8 mouse cellular contexts compared by ENCODE assay signal in the genomic region with DNA sequence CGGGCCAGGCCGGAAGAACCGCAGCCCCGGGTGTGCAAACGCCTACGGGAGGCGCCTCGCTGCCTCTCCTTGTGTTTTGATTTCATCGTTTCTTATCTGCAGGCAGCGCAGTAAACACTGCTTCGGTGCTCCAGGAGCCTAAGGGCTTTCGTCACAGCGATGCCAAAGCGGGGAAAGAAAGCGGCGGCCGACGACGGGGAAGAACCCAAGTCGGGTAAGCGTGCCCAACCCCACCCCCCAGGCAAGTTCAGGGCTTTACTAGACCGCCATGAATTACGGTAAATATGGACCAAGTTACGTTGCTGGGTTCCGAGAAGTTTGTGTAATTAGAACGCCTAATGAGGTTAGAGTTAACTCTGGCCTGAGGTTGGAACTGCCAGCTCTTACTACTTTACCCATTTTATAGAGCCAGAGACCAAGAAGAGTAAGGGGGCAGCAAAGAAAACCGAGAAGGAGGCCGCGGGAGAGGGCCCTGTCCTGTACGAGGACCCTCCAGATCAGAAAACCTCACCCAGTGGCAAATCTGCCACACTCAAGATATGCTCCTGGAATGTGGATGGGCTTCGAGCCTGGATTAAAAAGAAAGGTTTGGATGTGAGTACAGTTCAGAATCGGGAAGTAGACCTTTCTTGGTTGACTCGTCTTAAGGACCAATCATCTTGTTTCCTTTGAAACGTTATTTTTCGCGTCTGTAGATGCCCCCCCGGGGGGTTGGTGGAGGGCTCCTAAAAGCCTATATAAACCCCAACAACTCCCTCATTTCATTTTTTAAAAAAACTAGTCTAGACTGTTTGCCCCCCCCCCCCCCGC. TPM values are rescaled to one million over a fixed set of nuclear protein-coding genes. Genes with fewer than 3 reads are reported as not detected.
A peak's percentile ranks its signal among the peaks of the same experiment; 100 is the strongest.
DNase-seq lines count a peak whose midpoint lies in the region; ATAC-seq and TF ChIP-seq lines count a peak whose summit lies in the region.

No protein-coding gene starts in this region.

- peak overlapping the region; percentile 64 for H3K4me3 ChIP-seq in liver, adult 2 months (ENCODE audit: insufficient read depth, low read depth, low read length)
- H3K4me3 ChIP-seq in cortical plate, adult 2 months (ENCODE audit: insufficient read depth, low read length): peak overlapping the region; percentile 57
- H3K4me3 ChIP-seq in hindbrain, embryonic 11.5 days (ENCODE audit: low read depth, low read length): peak overlapping the region; percentile 82

- peaks cover 29% of the 10 kb centered on the region for H3K36me3 ChIP-seq in liver, adult 2 months (ENCODE audit: control insufficient read depth, insufficient read depth, low read length)
- H3K36me3 ChIP-seq in hindbrain, embryonic 11.5 days (ENCODE audit: control insufficient read depth, insufficient read depth, low read length): peaks cover 6% of the 10 kb centered on the region; the same call in 1 of the 2 replicates

- H3K4me1 ChIP-seq in liver, adult 2 months (ENCODE audit: control insufficient read depth, insufficient read depth, low read length): peaks cover 5% of the 10 kb centered on the region
- peaks cover 2% of the 10 kb centered on the region; the same call in 1 of the 2 replicates for H3K4me1 ChIP-seq in cortical plate, adult 2 months (ENCODE audit: control insufficient read depth, insufficient read depth, low read length)
- H3K4me1 ChIP-seq in hindbrain, embryonic 11.5 days (replicated peaks; ENCODE audit: control insufficient read depth, insufficient read depth, low read length): no peaks in the 10 kb centered on the region; the same call in 1 of the 2 replicates

- ATAC-seq in hindbrain, embryonic 11.5 days (ENCODE audit: low FRiP score): 0 out of 2 replicates have a peak, but pooled peaks have one; percentile 2
- peak; percentile 76 for ATAC-seq in megakaryocyte-erythroid progenitor cell, adult 5-6 weeks (replicated peaks; ENCODE audit: low FRiP score, low TSS enrichment, poor library complexity, severe bottlenecking)
- ATAC-seq in cerebellum, adult (ENCODE audit: insufficient number of reproducible peaks, low FRiP score, low TSS enrichment): no peak

- H3K9me3 ChIP-seq in hindbrain, embryonic 11.5 days (ENCODE audit: control insufficient read depth, low read length): no peaks in the 10 kb centered on the region

- no peak for TF ChIP-seq CTCF in liver, adult 2 months (IDR thresholded peaks at IDR 0.05; ENCODE audit: low read depth, low read length)
- TF ChIP-seq CTCF in cortical plate, adult 2 months (IDR thresholded peaks at IDR 0.05; ENCODE audit: extremely low read depth, insufficient read depth, low read length): no peak

- H3K79me2 ChIP-seq in liver, adult 2 months (ENCODE audit: control insufficient read depth, insufficient read depth, low read length): no peaks in the 10 kb centered on the region; the same call in 1 of the 2 replicates

- 2% methylated on average over 38 of the region's 38 CpGs for WGBS in liver, adult 2 months
- 2% methylated on average over 38 of the region's 38 CpGs for WGBS in hindbrain, embryonic 11.5 days

- no peak for TF ChIP-seq POLR2A in liver, adult 2 months (IDR thresholded peaks at IDR 0.05; ENCODE audit: extremely low read depth, insufficient read depth, low read length)
- TF ChIP-seq POLR2A in cortical plate, adult 2 months (IDR thresholded peaks at IDR 0.05; ENCODE audit: extremely low read depth, insufficient read depth, low read length): 0 out of 2 replicates have a peak, but pooled peaks have one; percentile 19

- peak overlapping the region; percentile 51 for H3K4me2 ChIP-seq in hindbrain, embryonic 11.5 days (replicated peaks; ENCODE audit: low read depth, low read length)

- H3K27me3 ChIP-seq in liver, adult 2 months (ENCODE audit: control insufficient read depth, insufficient read depth, low read length): no peaks in the 10 kb centered on the region
- H3K27me3 ChIP-seq in hindbrain, embryonic 11.5 days (ENCODE audit: control insufficient read depth, insufficient read depth, low read length): no peaks in the 10 kb centered on the region

- peak; percentile 31 for DNase-seq in liver, adult 2 months (ENCODE audit: extremely low read depth, low read depth, low spot score)
- DNase-seq in liver: no peak
- no peak for DNase-seq in hindbrain, embryonic 11.5 days (ENCODE audit: low spot score)
- DNase-seq in urinary bladder, adult 18-20 months (ENCODE audit: low spot score in 2 of 2): no peak
- no peak for DNase-seq in kidney, adult 18-20 months

- peak overlapping the region; percentile 71 for H3K9ac ChIP-seq in liver, adult 2 months (ENCODE audit: low read depth, low read length)
- peak overlapping the region; percentile 88 for H3K9ac ChIP-seq in hindbrain, embryonic 11.5 days (ENCODE audit: low read depth, low read length)

- H3K27ac ChIP-seq in liver, adult 2 months (replicated peaks; ENCODE audit: insufficient read depth, low read depth, low read length): peak overlapping the region; percentile 32
- H3K27ac ChIP-seq in cortical plate, adult 2 months (ENCODE audit: insufficient read depth, low read length): no peak overlapping the region
- peak overlapping the region; percentile 80 for H3K27ac ChIP-seq in hindbrain, embryonic 11.5 days (ENCODE audit: low read depth, low read length)

RNA-seq across cellular contexts. Expression of gene Apex1, which starts 0.5 kb away (rescaled TPM):
- 27.8 and 33.6 TPM in 2 replicates for total RNA-seq in liver, adult 2 months (2014; rRNA removed)
- 27.1 and 28.4 TPM in 2 replicates for polyA plus RNA-seq in liver, adult 2 months (2012; rRNA removed)
- polyA plus RNA-seq in cortical plate, adult 2 months (2012; rRNA removed): 57.6 and 62.4 TPM in 2 replicates
- 344 and 364 TPM in 2 replicates for polyA plus RNA-seq in hindbrain, embryonic 11.5 days (2014; fragmentation: Nextera tagmentation; extraction: Ambion mirVana)
- total RNA-seq in megakaryocyte-erythroid progenitor cell, adult 5-6 weeks (2014; fragmentation: Nextera tagmentation): 152 and 166 TPM in 2 replicates
- total RNA-seq in megakaryocyte-erythroid progenitor cell, adult 5-6 weeks (2017): 202 and 220 TPM in 2 replicates

RNA-seq across cellular contexts. Expression of gene Osgep, which starts 0.6 kb away (rescaled TPM):
- 69.2 and 85.0 TPM in 2 replicates for total RNA-seq in liver, adult 2 months (2014; rRNA removed)
- 41.5 and 50.1 TPM in 2 replicates for polyA plus RNA-seq in liver, adult 2 months (2012; rRNA removed)
- 61.2 and 62.6 TPM in 2 replicates for polyA plus RNA-seq in cortical plate, adult 2 months (2012; rRNA removed)
- 146 and 160 TPM in 2 replicates for polyA plus RNA-seq in hindbrain, embryonic 11.5 days (2014; fragmentation: Nextera tagmentation; extraction: Ambion mirVana)
- total RNA-seq in megakaryocyte-erythroid progenitor cell, adult 5-6 weeks (2014; fragmentation: Nextera tagmentation): 76.3 and 83.3 TPM in 2 replicates
- 80.5 and 105 TPM in 2 replicates for total RNA-seq in megakaryocyte-erythroid progenitor cell, adult 5-6 weeks (2017)

RNA-seq across cellular contexts. Expression of gene Pip4p1, which starts 5.3 kb away (rescaled TPM):
- total RNA-seq in liver, adult 2 months (2014; rRNA removed): 11.9 and 18.7 TPM in 2 replicates
- 40.5 and 43.6 TPM in 2 replicates for polyA plus RNA-seq in liver, adult 2 months (2012; rRNA removed)
- polyA plus RNA-seq in cortical plate, adult 2 months (2012; rRNA removed): 169 and 177 TPM in 2 replicates
- 53.8 and 55.6 TPM in 2 replicates for polyA plus RNA-seq in hindbrain, embryonic 11.5 days (2014; fragmentation: Nextera tagmentation; extraction: Ambion mirVana)
- 12.6 and 21.0 TPM in 2 replicates for total RNA-seq in megakaryocyte-erythroid progenitor cell, adult 5-6 weeks (2014; fragmentation: Nextera tagmentation)
- 10.9 and 12.6 TPM in 2 replicates for total RNA-seq in megakaryocyte-erythroid progenitor cell, adult 5-6 weeks (2017)

RNA-seq across cellular contexts. Expression of gene Pnp, which starts 5.6 kb away (rescaled TPM):
- total RNA-seq in liver, adult 2 months (2014; rRNA removed): 102 and 111 TPM in 2 replicates
- polyA plus RNA-seq in liver, adult 2 months (2012; rRNA removed): 83.1 and 97.7 TPM in 2 replicates
- polyA plus RNA-seq in cortical plate, adult 2 months (2012; rRNA removed): 29.3 and 31.3 TPM in 2 replicates
- 62.1 and 63.9 TPM in 2 replicates for polyA plus RNA-seq in hindbrain, embryonic 11.5 days (2014; fragmentation: Nextera tagmentation; extraction: Ambion mirVana)
- total RNA-seq in megakaryocyte-erythroid progenitor cell, adult 5-6 weeks (2014; fragmentation: Nextera tagmentation): 297 and 354 TPM in 2 replicates
- total RNA-seq in megakaryocyte-erythroid progenitor cell, adult 5-6 weeks (2017): 162 and 277 TPM in 2 replicates

RNA-seq across cellular contexts. Expression of gene Gm49342, which starts 19.0 kb away (rescaled TPM):
- total RNA-seq in liver, adult 2 months (2014; rRNA removed): 51.7 and 94.7 TPM in 2 replicates
- polyA plus RNA-seq in liver, adult 2 months (2012; rRNA removed): 45.7 and 80.3 TPM in 2 replicates
- polyA plus RNA-seq in cortical plate, adult 2 months (2012; rRNA removed): 24.8 and 28.5 TPM in 2 replicates
- not detected in 2 replicates for polyA plus RNA-seq in hindbrain, embryonic 11.5 days (2014; fragmentation: Nextera tagmentation; extraction: Ambion mirVana)
- not detected in 2 replicates for total RNA-seq in megakaryocyte-erythroid progenitor cell, adult 5-6 weeks (2014; fragmentation: Nextera tagmentation)
- total RNA-seq in megakaryocyte-erythroid progenitor cell, adult 5-6 weeks (2017): 194 and 233 TPM in 2 replicates
